Mouse (Mus musculus): Measurements from ENCODE around the gene Tjp1. TPM values are rescaled to one million over a fixed set of nuclear protein-coding genes. Genes with fewer than 3 reads are reported as not detected.

The Tjp1 gene
- polyA plus RNA-seq, 1 experiment from 2014 or later = 3.1 TPM

DNA sequence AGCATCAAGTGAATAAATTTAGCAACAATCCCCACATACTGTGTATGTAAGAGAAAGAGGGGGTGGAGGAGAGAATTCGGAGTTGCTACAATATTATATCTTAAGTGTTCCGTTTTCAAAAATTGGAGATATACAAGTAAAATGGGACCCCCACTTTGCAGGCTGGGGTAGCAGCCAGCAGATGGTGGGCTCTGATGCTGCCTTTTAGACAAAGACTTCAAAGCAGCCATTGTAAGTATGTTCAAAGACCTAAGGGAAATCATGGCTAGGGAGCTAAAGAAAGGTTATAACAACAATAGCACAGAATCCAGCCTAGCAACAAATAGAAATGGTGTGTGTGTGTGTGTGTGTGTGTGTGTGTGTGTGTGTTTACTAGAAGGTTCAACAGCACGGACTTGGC is 245.6 kb downstream of the Tjp1 start:
- Histone ChIP-seq H3K4me2 (no peak overlapping the region), H3K36me3 (no peaks in the 10 kb centered on the region), H3K9ac (no peak overlapping the region), H3K27ac (no peak overlapping the region), H3K4me3 (replicated peaks) (no peak overlapping the region), H3K4me1 (replicated peaks) (no peaks in the 10 kb centered on the region), H3K27me3 (no peaks in the 10 kb centered on the region), H3K9me3 (replicated peaks) (no peaks in the 10 kb centered on the region)
- 53% methylated on average over 3 of the region's 3 CpGs for WGBS (ENCODE audit: insufficient replicate concordance)
- ATAC-seq (ENCODE audit: low read depth) (no peak), DNase-seq (no peak)

DNA sequence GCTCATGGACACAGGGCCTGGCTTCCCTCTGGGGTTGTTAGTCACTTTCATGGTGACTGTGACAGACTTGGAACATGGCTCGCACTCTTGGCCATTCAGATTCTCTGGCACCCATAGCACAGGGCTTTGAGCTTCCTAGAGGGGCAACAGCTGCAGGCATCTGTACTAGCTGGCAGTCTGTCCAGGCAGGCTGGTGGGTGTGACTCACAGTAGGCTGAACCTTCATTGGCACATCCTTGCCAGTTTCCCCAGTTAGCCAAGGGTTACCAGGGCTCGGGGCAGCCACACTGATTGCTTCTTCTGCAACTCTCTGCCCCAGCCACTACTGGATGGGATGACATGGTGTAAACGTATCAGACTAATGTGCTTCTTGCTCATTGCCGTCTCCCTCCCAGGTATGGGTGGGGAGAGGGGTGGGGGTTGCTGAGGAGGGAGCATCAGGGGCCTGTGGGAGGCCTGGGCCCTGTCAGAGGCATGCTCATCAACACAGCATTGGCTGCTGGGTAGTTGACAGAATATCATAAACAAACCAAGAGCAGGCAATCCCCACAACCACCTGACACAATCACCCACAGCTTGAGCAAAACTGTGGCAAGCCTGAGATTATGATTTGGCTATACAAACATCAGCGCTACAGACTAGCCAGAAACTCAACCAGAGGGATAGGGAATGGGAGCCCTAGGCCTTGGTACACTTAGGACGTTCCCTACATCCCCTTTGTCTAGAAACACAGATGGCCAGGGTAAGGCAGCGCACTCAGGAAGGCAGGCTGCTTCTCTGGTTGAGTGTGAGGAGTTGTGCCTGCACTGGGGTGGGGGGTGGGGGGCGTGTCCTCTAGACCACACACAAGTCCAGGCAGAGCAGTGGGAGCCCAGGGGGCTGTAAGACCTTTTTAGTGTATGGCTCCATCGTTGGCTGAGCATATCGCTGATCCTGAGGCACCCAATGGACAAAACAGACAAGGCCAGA is 246.4 kb downstream of the Tjp1 start:
- Histone ChIP-seq H3K9me3 (replicated peaks) (no peaks in the 10 kb centered on the region), H3K36me3 (no peaks in the 10 kb centered on the region), H3K27ac (no peak overlapping the region), H3K4me2 (no peak overlapping the region), H3K4me3 (replicated peaks) (no peak overlapping the region), H3K9ac (no peak overlapping the region), H3K27me3 (no peaks in the 10 kb centered on the region), H3K4me1 (replicated peaks) (no peaks in the 10 kb centered on the region)
- ATAC-seq (ENCODE audit: low read depth) (no peak), DNase-seq (no peak)
- 61% methylated on average over 10 of the region's 10 CpGs for WGBS (ENCODE audit: insufficient replicate concordance)

DNA sequence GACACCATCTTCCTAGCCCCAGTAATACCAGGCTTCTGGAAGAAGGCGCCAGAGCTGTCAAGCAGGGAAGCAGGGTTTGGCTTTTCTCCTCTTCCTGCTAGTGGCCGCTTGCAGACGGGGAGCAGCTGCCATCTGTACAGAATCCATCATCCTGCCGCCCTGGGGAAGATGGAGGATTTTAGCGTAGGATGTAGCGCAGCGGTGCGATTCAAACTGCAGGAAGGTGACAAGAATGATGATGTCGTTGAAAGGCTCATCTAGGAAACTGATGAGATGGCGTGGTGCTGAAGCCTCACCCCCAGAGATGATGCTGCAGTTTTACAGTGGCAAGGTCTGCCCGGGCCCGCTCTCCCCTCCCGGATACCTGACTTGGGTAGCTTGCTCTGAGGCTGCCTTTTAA is 248.3 kb downstream of the Tjp1 start:
- ATAC-seq (ENCODE audit: low read depth) = no peak
- H3K27me3 ChIP-seq = no peaks in the 10 kb centered on the region
- H3K27ac ChIP-seq = no peak overlapping the region
- no peak overlapping the region for H3K9ac ChIP-seq
- H3K4me3 ChIP-seq (replicated peaks) = no peak overlapping the region
- H3K4me2 ChIP-seq = no peak overlapping the region
- no peaks in the 10 kb centered on the region for H3K9me3 ChIP-seq (replicated peaks)
- WGBS (ENCODE audit: insufficient replicate concordance) = 71% methylated on average over 13 of the region's 13 CpGs
- DNase-seq = no peak
- H3K4me1 ChIP-seq (replicated peaks) = no peaks in the 10 kb centered on the region
- H3K36me3 ChIP-seq = no peaks in the 10 kb centered on the region

DNA sequence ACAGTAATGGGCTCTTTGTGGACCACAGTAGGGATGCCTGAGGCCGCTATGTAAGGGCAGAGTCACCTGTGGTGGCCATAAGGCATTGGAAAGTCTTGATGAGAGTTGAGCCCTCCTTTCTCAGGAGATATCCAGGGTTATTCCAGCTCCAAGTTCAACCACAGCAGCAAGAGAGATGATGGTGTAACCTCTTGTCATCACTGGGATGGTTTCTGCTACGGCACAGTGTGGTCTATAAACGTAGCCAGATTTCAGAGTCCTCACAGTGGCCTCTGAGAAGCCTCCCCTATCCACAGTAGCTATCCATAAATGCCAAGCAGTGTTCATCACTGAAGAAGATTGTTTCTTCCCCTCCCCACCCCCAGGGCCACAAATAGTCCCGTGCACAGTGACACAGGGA is 251.8 kb downstream of the Tjp1 start:
- H3K9me3 ChIP-seq (replicated peaks) = no peaks in the 10 kb centered on the region
- 58% methylated on average over 4 of the region's 4 CpGs for WGBS (ENCODE audit: insufficient replicate concordance)
- H3K27ac ChIP-seq = no peak overlapping the region
- H3K4me1 ChIP-seq (replicated peaks) = no peaks in the 10 kb centered on the region
- DNase-seq (no peak), ATAC-seq (ENCODE audit: low read depth) (no peak)
- H3K4me2 ChIP-seq = no peak overlapping the region
- H3K27me3 ChIP-seq = no peaks in the 10 kb centered on the region
- no peak overlapping the region for H3K4me3 ChIP-seq (replicated peaks)
- no peak overlapping the region for H3K9ac ChIP-seq
- no peaks in the 10 kb centered on the region for H3K36me3 ChIP-seq

DNA sequence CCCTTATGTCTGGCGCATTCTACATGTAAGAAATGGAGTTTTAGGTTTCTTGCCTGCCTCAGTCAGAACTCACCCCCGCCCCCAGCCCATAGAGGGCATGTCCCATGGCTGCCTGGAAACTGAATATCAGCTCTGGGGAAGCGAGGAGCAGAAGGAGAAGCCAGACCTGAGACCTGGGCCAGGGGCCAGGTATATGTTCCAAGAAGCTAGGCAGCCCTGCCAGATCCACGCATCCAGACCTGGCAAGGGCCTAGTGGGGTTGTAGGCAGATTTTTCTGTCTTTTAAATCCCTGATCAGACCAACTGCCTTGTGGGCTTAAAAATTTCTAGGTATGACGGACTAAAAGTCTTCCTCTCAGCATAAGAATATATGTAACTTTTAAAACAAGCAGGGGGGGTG is 253.4 kb downstream of the Tjp1 start:
- Histone ChIP-seq H3K4me3 (replicated peaks) (no peak overlapping the region), H3K9me3 (replicated peaks) (no peaks in the 10 kb centered on the region), H3K27me3 (no peaks in the 10 kb centered on the region), H3K36me3 (no peaks in the 10 kb centered on the region), H3K4me1 (replicated peaks) (no peaks in the 10 kb centered on the region), H3K4me2 (no peak overlapping the region), H3K27ac (no peak overlapping the region), H3K9ac (no peak overlapping the region)
- DNase-seq (no peak), ATAC-seq (ENCODE audit: low read depth) (no peak)
- 73% methylated on average over 5 of the region's 5 CpGs for WGBS (ENCODE audit: insufficient replicate concordance)

DNA sequence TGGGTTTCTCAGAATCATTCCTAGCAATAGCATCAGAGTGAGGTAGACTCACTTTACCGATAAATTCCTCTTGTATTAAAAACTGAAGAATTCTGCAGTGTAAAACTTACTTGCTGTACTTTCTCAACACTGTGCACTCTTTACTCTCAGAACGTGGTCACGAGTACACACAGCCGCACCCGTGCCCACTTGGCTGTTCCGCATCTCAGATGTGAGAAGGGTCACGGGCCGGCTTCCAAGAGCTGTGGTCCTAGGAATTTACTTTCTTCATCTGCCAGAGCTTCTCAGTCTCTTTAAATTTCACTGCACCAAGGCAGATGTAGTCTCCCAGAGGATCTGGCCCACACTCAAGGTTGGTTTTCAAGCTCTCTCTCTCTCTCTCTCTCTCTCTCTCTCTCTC is 277.9 kb downstream of the Tjp1 start:
- DNase-seq (no peak), ATAC-seq (ENCODE audit: low read depth) (no peak)
- no peak overlapping the region for H3K27ac ChIP-seq
- H3K4me3 ChIP-seq (replicated peaks) = no peak overlapping the region
- no peaks in the 10 kb centered on the region for H3K36me3 ChIP-seq
- H3K4me1 ChIP-seq (replicated peaks) = no peaks in the 10 kb centered on the region
- H3K4me2 ChIP-seq = no peak overlapping the region
- H3K9ac ChIP-seq = no peak overlapping the region
- WGBS (ENCODE audit: insufficient replicate concordance) = 81% methylated on average over 8 of the region's 8 CpGs
- H3K9me3 ChIP-seq (replicated peaks) = no peaks in the 10 kb centered on the region
- no peaks in the 10 kb centered on the region for H3K27me3 ChIP-seq

Other genes with a start within 250 kb of the Tjp1 start
- 18.4 and 21.6 TPM in 2 replicates for gene Tarsl2, start 117.1 kb upstream of the Tjp1 start, polyA plus RNA-seq (2015; fragmentation: Nextera tagmentation; extraction: Ambion mirVana)
- 32.6 and 35.2 TPM in 2 replicates for gene Tm2d3, start 163.4 kb upstream of the Tjp1 start, polyA plus RNA-seq (2015; fragmentation: Nextera tagmentation; extraction: Ambion mirVana)

Data from liver, embryonic 13.5 days (tissue).